Mouse (Mus musculus): ENCODE data around the gene Odam.

DNA sequence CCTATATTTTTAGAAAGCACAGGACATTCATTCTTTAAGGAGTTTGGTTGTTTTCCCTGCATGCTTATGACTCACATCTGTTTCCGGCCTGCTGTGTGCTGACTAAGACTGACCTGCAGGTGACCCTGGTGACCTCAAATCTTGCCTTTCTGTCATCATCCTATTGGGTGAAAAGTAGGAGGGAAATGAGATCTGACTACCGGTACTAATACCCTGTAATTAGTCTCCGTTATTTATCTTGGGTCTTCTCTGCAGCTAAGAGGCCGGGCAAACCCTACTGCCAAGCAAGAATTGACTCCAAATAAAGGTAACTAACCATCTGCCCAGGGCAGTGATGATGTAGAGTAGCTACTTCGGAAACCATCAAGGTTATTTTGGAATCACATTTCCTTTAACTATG lies 40.5 kb downstream of the Odam start, which contains the start of gene Csn3:
- no peak for TF ChIP-seq CTCF (IDR thresholded peaks at IDR 0.05; ENCODE audit: extremely low read depth, insufficient read depth, insufficient read length, insufficient replicate concordance)
- TF ChIP-seq POLR2A (IDR thresholded peaks at IDR 0.05; ENCODE audit: low read depth, low read length): no peak
